Mouse (Mus musculus) liver, postnatal 0 days (tissue): ENCODE measurements around the gene Syn3. TPM values are rescaled to one million over a fixed set of nuclear protein-coding genes. Genes with fewer than 3 reads are reported as not detected.

Experiments used
- ATAC-seq: fragments of 200-750 bp; cut with Nextera tagmentation; 2 replicates; pipeline ENCODE4 v1.8.0; 2017; ENCODE audit warnings: mild to moderate bottlenecking, moderate library complexity
- DNase-seq: peaks from one replicate; pipeline ENCODE4 v3.0.0-alpha.2; 2016
- H3K27ac ChIP-seq: fragments of 300-500 bp; sonication (generic); 2 replicates; pipeline ENCODE4 v1.5.1; 2014; ENCODE audit warnings: antibody characterized with exemption, moderate library complexity, mild to moderate bottlenecking, low read depth
- H3K27me3 ChIP-seq: fragments of 300-500 bp; sonication (generic); 2 replicates; pipeline ENCODE4 v1.6.1; 2014; ENCODE audit warnings: low read length, control low read depth, mixed read lengths; ENCODE audit not compliant: insufficient read depth
- H3K36me3 ChIP-seq: fragments of 300-500 bp; sonication (generic); replicated peaks from 2 replicates; pipeline ENCODE4 v1.6.1; 2014; ENCODE audit warnings: mild to moderate bottlenecking, control low read depth, low read length, moderate library complexity, mixed read lengths; ENCODE audit not compliant: insufficient read depth
- H3K4me1 ChIP-seq: fragments of 300-500 bp; sonication (generic); 2 replicates; pipeline ENCODE4 v1.6.1; 2014; ENCODE audit warnings: antibody characterized with exemption, mild to moderate bottlenecking, control low read depth; ENCODE audit not compliant: insufficient read depth
- H3K4me2 ChIP-seq: fragments of 300-500 bp; sonication (generic); 2 replicates; pipeline ENCODE4 v1.6.1; 2014; ENCODE audit warnings: low read depth, mild to moderate bottlenecking, low read length, moderate library complexity, mixed read lengths
- H3K4me3 ChIP-seq: fragments of 300-500 bp; sonication (generic); 2 replicates; pipeline ENCODE4 v1.5.1; 2014; ENCODE audit warnings: low read depth, low read length
- H3K9ac ChIP-seq: fragments of 300-500 bp; sonication (generic); replicated peaks from 2 replicates; pipeline ENCODE4 v1.6.1; 2014; ENCODE audit warnings: mild to moderate bottlenecking, moderate library complexity
- H3K9me3 ChIP-seq: fragments of 300-500 bp; sonication (generic); 2 replicates; pipeline ENCODE4 v1.6.1; 2016; ENCODE audit warnings: mild to moderate bottlenecking, control low read depth, low read length, mixed read lengths
- CTCF ChIP-seq: sonication (generic); IDR thresholded peaks from 2 replicates; pipeline ENCODE4 v1.5.1; 2016; ENCODE audit warnings: antibody characterized with exemption, low read depth
- EP300 ChIP-seq: IDR thresholded peaks from 2 replicates; pipeline ENCODE4 v1.6.1; 2016; ENCODE audit warnings: antibody characterized with exemption, low read depth, mild to moderate bottlenecking
- WGBS: fragments of 180-500 bp; shearing (Covaris S2); extraction: QIAGEN DNeasy Blood & Tissue Kit; methylation state at CpG from one replicate; pipeline ENCODE4 v1.1.7; 2014; ENCODE audit not compliant: insufficient replicate concordance; 5-methylcytosine and 5-hydroxymethylcytosine counted together
- polyA plus RNA-seq: library from polyadenylated mRNA; unstranded; fragments of >200 nt; fragmentation: Nextera tagmentation; extraction: Ambion mirVana; gene quantifications from 2 replicates; pipeline ENCODE4 v1.2.1, GENCODE M21; 2015

Gene Syn3
- polyA plus RNA-seq, 1 experiment from 2014 or later: 0.25 TPM

DNA sequence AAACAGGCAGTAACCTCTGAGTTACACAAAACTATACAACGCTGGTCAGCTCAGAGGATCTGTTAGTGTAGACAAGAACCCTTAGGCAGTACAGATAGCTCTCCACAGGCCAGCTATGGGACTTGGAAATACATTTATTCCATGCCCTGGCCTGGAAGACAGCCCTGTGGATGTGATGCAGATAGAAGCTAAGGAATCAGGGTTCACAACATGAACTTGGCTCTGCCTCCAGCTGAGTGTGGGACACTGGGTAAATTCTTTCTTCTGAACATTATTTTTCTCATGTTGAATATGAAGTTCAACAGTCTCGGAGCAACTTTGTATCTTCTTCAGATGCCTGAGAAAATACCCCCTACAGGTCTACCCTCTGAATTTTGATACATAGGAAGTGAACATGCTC, 201.4 kb downstream of the Syn3 start:
- H3K27ac ChIP-seq: no peak overlapping the region
- no peak overlapping the region for H3K4me2 ChIP-seq
- H3K9ac ChIP-seq: no peak overlapping the region
- WGBS: 67% methylated on average over 2 of the region's 2 CpGs
- no peak for ATAC-seq
- H3K4me1 ChIP-seq: peaks cover 12% of the 10 kb centered on the region
- H3K9me3 ChIP-seq: no peaks in the 10 kb centered on the region
- H3K4me3 ChIP-seq: no peak overlapping the region
- no peak for DNase-seq
- TF ChIP-seq CTCF: no peak
- TF ChIP-seq EP300: no peak
- H3K36me3 ChIP-seq: no peaks in the 10 kb centered on the region
- H3K27me3 ChIP-seq: peaks cover 24% of the 10 kb centered on the region

DNA sequence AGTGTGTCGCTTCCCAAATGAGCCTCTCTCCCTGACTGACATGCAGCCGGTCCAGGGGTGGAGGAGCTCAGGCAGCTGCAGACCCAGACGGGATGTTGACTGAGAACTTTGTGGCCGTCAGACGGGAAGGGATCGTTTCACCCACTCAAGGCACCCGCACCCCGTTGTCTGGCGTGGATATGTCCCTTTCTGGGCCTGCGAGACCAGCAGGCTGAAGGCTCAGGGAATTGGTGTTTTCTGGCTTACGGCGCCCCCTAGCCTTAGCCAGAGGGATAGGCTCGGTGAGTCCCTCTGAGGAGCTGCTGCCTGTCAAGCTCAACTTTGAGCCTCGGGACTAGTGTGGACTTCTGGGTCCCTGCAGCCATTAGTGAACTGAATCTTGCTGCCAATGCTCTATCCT, 202.6 kb downstream of the Syn3 start:
- Histone ChIP-seq H3K27me3 (peaks cover 16% of the 10 kb centered on the region), H3K4me2 (peak overlapping the region; percentile 56), H3K4me1 (peaks cover 12% of the 10 kb centered on the region), H3K9me3 (no peaks in the 10 kb centered on the region), H3K9ac (no peak overlapping the region), H3K27ac (no peak overlapping the region), H3K36me3 (no peaks in the 10 kb centered on the region), H3K4me3 (no peak overlapping the region)
- WGBS: 2% methylated on average over 14 of the region's 14 CpGs
- TF ChIP-seq CTCF: peak; percentile 92
- no peak for TF ChIP-seq EP300
- peak; percentile 74 for ATAC-seq
- peak; percentile 80 for DNase-seq

DNA sequence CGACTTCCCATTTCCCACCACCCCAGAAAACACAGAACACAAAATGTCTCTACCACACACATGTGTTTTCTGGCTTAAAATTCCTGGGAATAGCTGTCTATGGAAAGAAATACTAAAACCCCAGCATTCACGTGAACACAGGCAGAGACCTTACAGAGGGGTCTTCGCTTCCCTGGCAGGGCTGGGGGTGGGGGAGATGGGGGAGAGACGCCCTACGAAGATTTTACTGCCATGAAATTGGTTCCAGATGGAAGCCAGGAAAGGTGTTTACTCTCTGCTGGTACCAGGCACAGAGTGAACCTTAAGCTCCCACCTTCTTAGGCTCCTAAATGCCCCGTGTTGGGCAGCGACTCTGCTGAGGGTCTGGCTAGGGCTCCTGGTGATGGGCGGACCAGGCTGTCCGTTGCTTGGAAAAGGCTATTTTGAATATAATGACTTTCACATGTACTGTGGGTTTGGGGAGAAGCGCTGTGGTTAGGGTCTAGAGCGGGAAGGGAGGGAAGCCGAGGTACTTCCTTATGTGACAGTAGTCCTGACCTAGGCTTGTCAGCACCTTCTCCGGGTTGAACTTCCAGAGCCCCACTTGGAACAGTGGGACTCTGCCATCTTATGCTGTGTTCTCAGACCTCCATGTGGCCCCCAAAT, 203.1 kb downstream of the Syn3 start:
- WGBS: 15% methylated on average over 13 of the region's 13 CpGs
- H3K9me3 ChIP-seq: no peaks in the 10 kb centered on the region
- TF ChIP-seq EP300 (no peak), CTCF (no peak)
- no peak overlapping the region for H3K27ac ChIP-seq
- no peaks in the 10 kb centered on the region for H3K36me3 ChIP-seq
- ATAC-seq: peak; percentile 15; the same call in 1 of the 2 replicates
- no peak overlapping the region for H3K9ac ChIP-seq
- peak overlapping the region; percentile 56 for H3K4me2 ChIP-seq
- H3K27me3 ChIP-seq: peaks cover 12% of the 10 kb centered on the region
- H3K4me1 ChIP-seq: peaks cover 6% of the 10 kb centered on the region
- no peak for DNase-seq
- no peak overlapping the region for H3K4me3 ChIP-seq

DNA sequence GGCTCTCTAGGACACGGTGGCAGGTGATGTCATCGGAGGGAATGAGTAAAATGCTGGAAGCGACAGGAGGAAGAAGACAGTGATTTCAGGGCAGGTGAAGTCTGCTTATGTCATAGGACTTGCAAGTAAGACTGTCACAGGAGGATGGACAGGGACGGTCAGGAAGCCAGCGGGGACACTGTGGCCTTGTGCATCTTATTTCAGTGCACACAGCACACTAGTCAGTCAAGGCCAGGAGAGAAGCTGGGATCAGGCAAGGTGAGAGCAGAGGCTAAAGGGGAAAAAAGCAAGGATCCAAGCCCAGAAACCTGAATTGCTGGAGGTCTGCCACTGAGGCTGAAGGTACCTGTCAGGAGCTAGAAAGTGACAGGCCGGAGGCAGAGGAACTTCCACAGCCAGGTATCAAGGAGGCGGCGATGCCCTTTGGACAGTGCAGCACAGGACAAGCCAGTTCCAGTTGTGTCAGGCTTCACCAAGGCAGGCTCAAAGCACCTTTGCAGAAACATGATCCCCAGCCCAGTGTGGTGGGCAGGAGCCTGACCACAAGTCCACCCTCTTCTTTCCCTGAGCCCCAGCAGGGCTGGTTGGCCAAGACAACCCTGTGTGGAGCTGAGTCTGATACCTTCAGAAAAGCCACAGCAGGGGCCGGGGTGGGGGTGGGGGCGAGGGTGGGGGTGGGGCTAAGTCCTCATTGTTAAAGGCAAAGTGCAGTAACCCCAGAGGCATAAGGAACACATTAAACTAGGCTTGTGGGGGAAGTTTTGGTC, 203.9 kb downstream of the Syn3 start:
- DNase-seq: no peak
- Histone ChIP-seq H3K9me3 (no peaks in the 10 kb centered on the region), H3K9ac (no peak overlapping the region), H3K27ac (no peak overlapping the region), H3K27me3 (peaks cover 4% of the 10 kb centered on the region; the same call in 1 of the 2 replicates), H3K4me2 (no peak overlapping the region), H3K4me3 (no peak overlapping the region), H3K36me3 (no peaks in the 10 kb centered on the region), H3K4me1 (no peaks in the 10 kb centered on the region)
- 59% methylated on average over 10 of the region's 10 CpGs for WGBS
- no peak for ATAC-seq
- TF ChIP-seq CTCF (no peak), EP300 (no peak)

DNA sequence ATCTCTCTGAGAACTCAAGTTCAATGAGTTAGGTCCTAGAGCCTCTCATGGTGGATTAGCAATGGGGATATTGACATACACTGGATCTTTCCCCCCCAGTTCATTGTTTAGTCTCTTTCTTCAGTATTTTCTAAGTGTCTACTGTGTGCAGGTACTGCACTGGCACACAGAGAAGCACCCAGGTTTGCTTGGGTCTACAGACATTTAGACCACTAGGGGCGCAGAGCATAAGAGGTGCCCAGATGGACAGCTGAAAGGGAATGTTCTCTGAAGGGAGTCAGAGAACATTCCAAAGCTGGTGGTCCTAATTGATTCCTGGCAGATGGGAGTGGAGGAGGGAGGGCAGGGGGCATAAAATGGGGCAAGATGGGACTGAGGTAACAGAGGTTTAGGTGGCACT, 204.8 kb downstream of the Syn3 start:
- no peak overlapping the region for H3K4me2 ChIP-seq
- TF ChIP-seq CTCF: peak; percentile 29; the same call in 1 of the 2 replicates
- no peak for TF ChIP-seq EP300
- ATAC-seq (no peak), DNase-seq (no peak)
- H3K4me1 ChIP-seq: no peaks in the 10 kb centered on the region
- H3K27me3 ChIP-seq: 0 out of 2 replicates have a peak, but pooled peaks cover 2% of the 10 kb centered on the region
- 68% methylated on average over 1 of the region's 1 CpGs for WGBS
- H3K4me3 ChIP-seq: no peak overlapping the region
- no peak overlapping the region for H3K27ac ChIP-seq
- H3K9me3 ChIP-seq: no peaks in the 10 kb centered on the region
- H3K36me3 ChIP-seq: no peaks in the 10 kb centered on the region
- no peak overlapping the region for H3K9ac ChIP-seq

DNA sequence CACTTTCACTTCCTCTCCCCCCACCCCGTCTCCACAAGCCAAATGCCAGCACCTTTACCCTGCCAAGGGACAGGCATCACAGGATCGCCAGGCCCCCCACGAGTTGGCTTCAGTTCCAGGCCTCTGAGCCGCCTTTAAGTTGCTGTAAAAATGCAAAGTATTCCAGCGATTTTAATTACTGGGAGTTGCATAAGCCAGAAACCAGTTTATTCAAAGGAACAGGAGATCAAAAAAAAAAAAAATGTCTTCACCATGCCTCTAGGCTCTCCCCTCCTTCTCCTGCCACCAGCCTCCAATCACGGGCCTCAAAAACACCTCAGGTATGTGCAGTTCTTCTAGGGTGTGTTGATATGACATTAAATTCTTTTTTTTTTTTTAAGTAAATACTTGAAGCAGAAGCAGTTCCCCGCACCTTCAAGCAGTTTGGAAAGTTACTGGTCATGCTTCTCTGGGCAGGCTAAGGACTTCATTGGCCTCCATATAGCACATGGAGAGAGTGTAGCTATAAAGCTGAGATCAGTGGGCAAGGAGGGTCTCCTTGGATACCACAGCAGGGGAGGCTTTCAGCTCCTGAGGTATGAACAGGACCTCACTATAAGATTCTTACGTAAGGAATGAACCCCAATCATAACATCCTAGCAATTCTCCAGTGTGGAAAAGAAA, 208.5 kb downstream of the Syn3 start:
- ATAC-seq (no peak), DNase-seq (no peak)
- Histone ChIP-seq H3K4me2 (no peak overlapping the region), H3K4me3 (no peak overlapping the region), H3K36me3 (no peaks in the 10 kb centered on the region), H3K9ac (no peak overlapping the region), H3K9me3 (no peaks in the 10 kb centered on the region), H3K27ac (no peak overlapping the region), H3K27me3 (no peaks in the 10 kb centered on the region), H3K4me1 (no peaks in the 10 kb centered on the region)
- 70% methylated on average over 8 of the region's 8 CpGs for WGBS
- no peak for TF ChIP-seq CTCF
- TF ChIP-seq EP300: no peak
